Mouse (Mus musculus) left cerebral cortex, adult 2 months (tissue): ENCODE results near the gene Anapc4. TPM values are rescaled to one million over a fixed set of nuclear protein-coding genes. Genes with fewer than 3 reads are reported as not detected.
A peak's percentile ranks its signal among the peaks of the same experiment; 100 is the strongest.

Experiments
- DNase-seq, 2 experiments: peaks; one replicate each; pipeline ENCODE4 v3.0.0; 2021 to 2022; ENCODE audit warnings: low spot score in 2 of 2, mixed read lengths in 1 of 2; ENCODE audit errors: extremely low spot score in 1 of 2
- H3K27ac ChIP-seq: fragments of 200-600 bp; 2 replicates; pipeline ENCODE4 v1.8.1; 2022
- H3K4me3 ChIP-seq: fragments of 200-600 bp; 2 replicates; pipeline ENCODE4 v1.8.1; 2022
- CTCF ChIP-seq: fragments of 200-600 bp; IDR thresholded peaks from 2 replicates; pipeline ENCODE4 v1.8.1; 2022; ENCODE audit warnings: antibody characterized with exemption, mild to moderate bottlenecking, moderate library complexity
- intact Hi-C: fragments of 180-260 bp; cut with DNase I; formaldehyde crosslinking; loops from one replicate; pipeline ENCODE4 v1.15.1; 2025
- total RNA-seq, 2 experiments: library from RNA; stranded (reverse); gene quantifications; 2 replicates each; pipeline ENCODE4 v1.2.3; 2021

Anapc4 gene
- total RNA-seq, 2 experiments from 2014 or later = 69.3 to 71.6 TPM

- intact Hi-C loops = no loop called here
- no peak overlapping the region for H3K27ac ChIP-seq
- TF ChIP-seq CTCF = no peak
- DNase-seq = no peak
- no peak overlapping the region for H3K4me3 ChIP-seq
Measured at GRCm38 (mm10) chr5:52871986-52872385, 38.2 kb downstream of the Anapc4 start.

- Histone ChIP-seq H3K4me3 (no peak overlapping the region), H3K27ac (no peak overlapping the region)
- DNase-seq = peak; percentile 46
- intact Hi-C loops = loop anchor here (1.0 kb wide), 1 partner anchor 244 kb away; no protein-coding TSS in a partner anchor
- TF ChIP-seq CTCF = peak; percentile 63
Measured at GRCm38 (mm10) chr5:52878847-52879246, 45.0 kb downstream of the Anapc4 start.

- Histone ChIP-seq H3K27ac (no peak overlapping the region), H3K4me3 (no peak overlapping the region)
- DNase-seq = no peak
- no peak for TF ChIP-seq CTCF
- intact Hi-C loops = loop anchor here (1.0 kb wide), 1 partner anchor 243 kb away; no protein-coding TSS in a partner anchor
Measured at GRCm38 (mm10) chr5:52879926-52880325, 46.1 kb downstream of the Anapc4 start.

GRCm38 (mm10) chr5:52882446-52882845, 48.6 kb downstream of the Anapc4 start:
- TF ChIP-seq CTCF = no peak
- intact Hi-C loops = no loop called here
- no peak overlapping the region for H3K4me3 ChIP-seq
- H3K27ac ChIP-seq = no peak overlapping the region
- DNase-seq = no peak

- DNase-seq = peak; percentile 54 to 61
- Histone ChIP-seq H3K27ac (no peak overlapping the region), H3K4me3 (no peak overlapping the region)
- intact Hi-C loops = no loop called here
- peak; percentile 90 for TF ChIP-seq CTCF
Measured at GRCm38 (mm10) chr5:52887085-52887484, 53.3 kb downstream of the Anapc4 start.

GRCm38 (mm10) chr5:52889919-52890318, 56.1 kb downstream of the Anapc4 start:
- intact Hi-C loops = no loop called here
- no peak overlapping the region for H3K4me3 ChIP-seq
- no peak for TF ChIP-seq CTCF
- H3K27ac ChIP-seq = no peak overlapping the region
- DNase-seq = no peak

- Histone ChIP-seq H3K4me3 (no peak overlapping the region), H3K27ac (no peak overlapping the region)
- intact Hi-C loops = no loop called here
- DNase-seq = no peak
- TF ChIP-seq CTCF = no peak
Measured at GRCm38 (mm10) chr5:52891949-52892835, 58.4 kb downstream of the Anapc4 start.

GRCm38 (mm10) chr5:52893938-52894337, 60.1 kb downstream of the Anapc4 start:
- no peak for TF ChIP-seq CTCF
- no peak for DNase-seq

GRCm38 (mm10) chr5:52904246-52904645, 70.4 kb downstream of the Anapc4 start:
- intact Hi-C loops = no loop called here
- no peak for TF ChIP-seq CTCF
- Histone ChIP-seq H3K4me3 (no peak overlapping the region), H3K27ac (no peak overlapping the region)
- DNase-seq = no peak

More at GRCm38 (mm10) chr5:52893938-52894337, 60.1 kb downstream of the Anapc4 start:
- no peak overlapping the region for H3K4me3 ChIP-seq
- intact Hi-C loops = no loop called here
- no peak overlapping the region for H3K27ac ChIP-seq

- TF ChIP-seq CTCF = no peak
- Histone ChIP-seq H3K27ac (no peak overlapping the region), H3K4me3 (no peak overlapping the region)
- intact Hi-C loops = no loop called here
- no peak for DNase-seq
Measured at GRCm38 (mm10) chr5:52904671-52905070, 70.9 kb downstream of the Anapc4 start.

- peak; percentile 11 to 19 for DNase-seq
- intact Hi-C loops = no loop called here
- H3K27ac ChIP-seq = no peak overlapping the region
- H3K4me3 ChIP-seq = no peak overlapping the region
- TF ChIP-seq CTCF = no peak
Measured at GRCm38 (mm10) chr5:52908246-52908645, 74.4 kb downstream of the Anapc4 start.

- TF ChIP-seq CTCF = no peak
- no peak overlapping the region for H3K27ac ChIP-seq
- peak in 1 of 2 experiments; percentile 20 for DNase-seq
- no peak overlapping the region for H3K4me3 ChIP-seq
- intact Hi-C loops = no loop called here
Measured at GRCm38 (mm10) chr5:52910159-52910591, 76.4 kb downstream of the Anapc4 start.
